Mouse (Mus musculus) embryonic facial prominence, embryonic 13.5 days (tissue): ENCODE data around the gene Spata16. TPM values are rescaled to one million over a fixed set of nuclear protein-coding genes. Genes with fewer than 3 reads are reported as not detected.

Experiments
- ATAC-seq: fragments of 200-750 bp; cut with Nextera tagmentation; 2 replicates; pipeline ENCODE4 v1.8.0; 2017; ENCODE audit warnings: low read depth; ENCODE audit not compliant: insufficient number of reproducible peaks, insufficient read depth, low FRiP score, low TSS enrichment
- H3K27ac ChIP-seq: fragments of 300-500 bp; sonication (generic); 2 replicates; pipeline ENCODE4 v1.5.1; 2015; ENCODE audit warnings: moderate library complexity, mild to moderate bottlenecking, inconsistent platforms
- H3K27me3 ChIP-seq: fragments of 300-500 bp; sonication (generic); 2 replicates; pipeline ENCODE4 v1.6.1; 2015; ENCODE audit warnings: mild to moderate bottlenecking, inconsistent platforms
- H3K36me3 ChIP-seq: fragments of 300-500 bp; sonication (generic); 2 replicates; pipeline ENCODE4 v1.6.1; 2015; ENCODE audit warnings: mild to moderate bottlenecking, inconsistent platforms
- H3K4me1 ChIP-seq: fragments of 300-500 bp; sonication (generic); 2 replicates; pipeline ENCODE4 v1.6.1; 2015; ENCODE audit warnings: inconsistent platforms
- H3K4me2 ChIP-seq: fragments of 300-500 bp; sonication (generic); 2 replicates; pipeline ENCODE4 v1.6.1; 2015; ENCODE audit warnings: moderate library complexity, mild to moderate bottlenecking, inconsistent platforms
- H3K4me3 ChIP-seq: fragments of 300-500 bp; sonication (generic); 2 replicates; pipeline ENCODE4 v1.5.1; 2015; ENCODE audit warnings: mild to moderate bottlenecking, inconsistent platforms
- H3K9ac ChIP-seq: fragments of 300-500 bp; sonication (generic); 2 replicates; pipeline ENCODE4 v1.6.1; 2015; ENCODE audit warnings: mild to moderate bottlenecking, inconsistent platforms
- H3K9me3 ChIP-seq: fragments of 300-500 bp; sonication (generic); 2 replicates; pipeline ENCODE4 v1.6.1; 2016; ENCODE audit warnings: inconsistent platforms
- WGBS: fragments of 180-500 bp; shearing (Covaris S2); methylation state at CpG from one replicate; pipeline ENCODE4 v1.1.7; 2015; ENCODE audit warnings: mixed read lengths; 5-methylcytosine and 5-hydroxymethylcytosine counted together
- microRNA-seq: library from miRNA; unstranded; fragments of <30 nt; microRNA quantifications from one replicate; pipeline ENCODE4, GENCODE M21; 2016
- polyA plus RNA-seq: library from polyadenylated mRNA; unstranded; fragments of >200 nt; fragmentation: Nextera tagmentation; extraction: Ambion mirVana; gene quantifications from 2 replicates; pipeline ENCODE4 v1.2.1, GENCODE M21; 2015

Spata16 gene
- polyA plus RNA-seq, 1 experiment from 2014 or later: not detected

GRCm38 (mm10) chr3:27006844-27007243, 369.4 kb downstream of the Spata16 start:
- WGBS: 43% methylated on average over 1 of the region's 1 CpGs
- Histone ChIP-seq H3K27me3 (no peaks in the 10 kb centered on the region), H3K27ac (no peak overlapping the region), H3K9me3 (no peaks in the 10 kb centered on the region), H3K4me1 (no peaks in the 10 kb centered on the region), H3K9ac (no peak overlapping the region), H3K4me2 (no peak overlapping the region), H3K36me3 (no peaks in the 10 kb centered on the region), H3K4me3 (no peak overlapping the region)
- no peak for ATAC-seq

GRCm38 (mm10) chr3:27027957-27028356, 390.5 kb downstream of the Spata16 start:
- H3K9ac ChIP-seq: no peak overlapping the region
- no peaks in the 10 kb centered on the region for H3K4me1 ChIP-seq
- no peak overlapping the region for H3K4me2 ChIP-seq
- H3K9me3 ChIP-seq: no peaks in the 10 kb centered on the region
- no peak overlapping the region for H3K27ac ChIP-seq
- H3K4me3 ChIP-seq: no peak overlapping the region
- H3K27me3 ChIP-seq: no peaks in the 10 kb centered on the region
- 76% methylated on average over 3 of the region's 3 CpGs for WGBS
- no peak for ATAC-seq
- no peaks in the 10 kb centered on the region for H3K36me3 ChIP-seq

GRCm38 (mm10) chr3:27028526-27028925, 391.1 kb downstream of the Spata16 start:
- Histone ChIP-seq H3K27me3 (no peaks in the 10 kb centered on the region), H3K4me2 (no peak overlapping the region), H3K36me3 (no peaks in the 10 kb centered on the region), H3K9me3 (no peaks in the 10 kb centered on the region), H3K4me3 (no peak overlapping the region), H3K4me1 (no peaks in the 10 kb centered on the region), H3K9ac (no peak overlapping the region), H3K27ac (no peak overlapping the region)
- ATAC-seq: no peak

- ATAC-seq: no peak
- Histone ChIP-seq H3K4me2 (no peak overlapping the region), H3K36me3 (no peaks in the 10 kb centered on the region), H3K4me1 (no peaks in the 10 kb centered on the region), H3K9me3 (no peaks in the 10 kb centered on the region), H3K9ac (no peak overlapping the region), H3K4me3 (no peak overlapping the region), H3K27me3 (no peaks in the 10 kb centered on the region), H3K27ac (no peak overlapping the region)
- WGBS: 91% methylated on average over 8 of the region's 8 CpGs
Observed at GRCm38 (mm10) chr3:27030067-27030857, 392.8 kb downstream of the Spata16 start.

Small RNA genes within 50 kb of the gene (microRNA-seq; reads per million reads assigned to microRNA genes)
- not detected for gene Gm25773
- not detected for gene Gm44464
